Mouse (Mus musculus): ENCODE results near the gene Gm20708. TPM values are rescaled to one million over a fixed set of nuclear protein-coding genes. Genes with fewer than 3 reads are reported as not detected.
A peak's percentile ranks its signal among the peaks of the same experiment; 100 is the strongest.

Gene Gm20708
- polyA plus RNA-seq, 1 experiment, result not detected

- no peaks in the 10 kb centered on the region for H3K9me3 ChIP-seq
- peaks cover 26% of the 10 kb centered on the region for H3K27me3 ChIP-seq (replicated peaks)
- H3K4me1 ChIP-seq, result peaks cover 50% of the 10 kb centered on the region
- no peaks in the 10 kb centered on the region for H3K36me3 ChIP-seq (replicated peaks; ENCODE audit: low read length)
- no peak overlapping the region for H3K4me3 ChIP-seq (replicated peaks)
- TF ChIP-seq GATA1 (IDR thresholded peaks at IDR 0.05; ENCODE audit: borderline replicate concordance, low read length) (no peak), FLI1 (IDR thresholded peaks at IDR 0.05; ENCODE audit: low read length) (no peak)
Measured at GRCm38 (mm10) chr11:117843434-117843833, 34.0 kb downstream of the Gm20708 start.

GRCm38 (mm10) chr11:117844997-117845396 is 35.5 kb downstream of the Gm20708 start:
- TF ChIP-seq FLI1 (IDR thresholded peaks at IDR 0.05; ENCODE audit: low read length) (no peak), GATA1 (IDR thresholded peaks at IDR 0.05; ENCODE audit: borderline replicate concordance, low read length) (no peak)
- H3K4me1 ChIP-seq, result peaks cover 62% of the 10 kb centered on the region
- no peak overlapping the region for H3K4me3 ChIP-seq (replicated peaks)

GRCm38 (mm10) chr11:117845651-117846050 is 36.2 kb downstream of the Gm20708 start:
- Histone ChIP-seq H3K9me3 (no peaks in the 10 kb centered on the region), H3K4me3 (replicated peaks) (no peak overlapping the region), H3K4me1 (peaks cover 64% of the 10 kb centered on the region), H3K36me3 (replicated peaks; ENCODE audit: low read length) (no peaks in the 10 kb centered on the region), H3K27me3 (replicated peaks) (peaks cover 11% of the 10 kb centered on the region)
- TF ChIP-seq GATA1 (IDR thresholded peaks at IDR 0.05; ENCODE audit: borderline replicate concordance, low read length) (no peak), FLI1 (IDR thresholded peaks at IDR 0.05; ENCODE audit: low read length) (no peak)

More at GRCm38 (mm10) chr11:117844997-117845396, 35.5 kb downstream of the Gm20708 start:
- H3K36me3 ChIP-seq (replicated peaks; ENCODE audit: low read length), result no peaks in the 10 kb centered on the region
- H3K27me3 ChIP-seq (replicated peaks), result peaks cover 16% of the 10 kb centered on the region
- no peaks in the 10 kb centered on the region for H3K9me3 ChIP-seq

- Histone ChIP-seq H3K36me3 (replicated peaks; ENCODE audit: low read length) (peaks cover 6% of the 10 kb centered on the region), H3K4me3 (replicated peaks) (no peak overlapping the region)
Measured at GRCm38 (mm10) chr11:117846640-117847039, 37.2 kb downstream of the Gm20708 start.

GRCm38 (mm10) chr11:117847593-117848215 is 38.2 kb downstream of the Gm20708 start:
- H3K4me3 ChIP-seq (replicated peaks), result peak overlapping the region; percentile 98
- H3K9me3 ChIP-seq, result no peaks in the 10 kb centered on the region
- H3K4me1 ChIP-seq, result peaks cover 55% of the 10 kb centered on the region
- H3K36me3 ChIP-seq (replicated peaks; ENCODE audit: low read length), result peaks cover 17% of the 10 kb centered on the region
- TF ChIP-seq GATA1 (IDR thresholded peaks at IDR 0.05; ENCODE audit: borderline replicate concordance, low read length) (no peak), FLI1 (IDR thresholded peaks at IDR 0.05; ENCODE audit: low read length) (no peak)
- H3K27me3 ChIP-seq (replicated peaks), result no peaks in the 10 kb centered on the region

More at GRCm38 (mm10) chr11:117846640-117847039, 37.2 kb downstream of the Gm20708 start:
- TF ChIP-seq FLI1 (IDR thresholded peaks at IDR 0.05; ENCODE audit: low read length), result no peak
- TF ChIP-seq GATA1 (IDR thresholded peaks at IDR 0.05; ENCODE audit: borderline replicate concordance, low read length), result no peak
- H3K27me3 ChIP-seq (replicated peaks), result peaks cover 9% of the 10 kb centered on the region
- H3K9me3 ChIP-seq, result no peaks in the 10 kb centered on the region
- peaks cover 65% of the 10 kb centered on the region for H3K4me1 ChIP-seq

- H3K4me3 ChIP-seq (replicated peaks), result peak overlapping the region; percentile 98
- H3K36me3 ChIP-seq (replicated peaks; ENCODE audit: low read length), result peaks cover 24% of the 10 kb centered on the region
- TF ChIP-seq FLI1 (IDR thresholded peaks at IDR 0.05; ENCODE audit: low read length) (no peak), GATA1 (IDR thresholded peaks at IDR 0.05; ENCODE audit: borderline replicate concordance, low read length) (no peak)
- peaks cover 53% of the 10 kb centered on the region for H3K4me1 ChIP-seq
- H3K9me3 ChIP-seq, result no peaks in the 10 kb centered on the region
- H3K27me3 ChIP-seq (replicated peaks), result no peaks in the 10 kb centered on the region
Measured at GRCm38 (mm10) chr11:117848271-117848984, 39.0 kb downstream of the Gm20708 start.

GRCm38 (mm10) chr11:117848985-117849671 is 39.7 kb downstream of the Gm20708 start, which contains the start of gene Birc5:
Gene Birc5, plus strand, starts transcription at chr11:117849251.
- TF ChIP-seq GATA1 (IDR thresholded peaks at IDR 0.05; ENCODE audit: borderline replicate concordance, low read length), result no peak
- peak; percentile 80; the same call in 1 of the 2 replicates for TF ChIP-seq FLI1 (IDR thresholded peaks at IDR 0.05; ENCODE audit: low read length)
- H3K4me1 ChIP-seq, result peaks cover 49% of the 10 kb centered on the region
- H3K36me3 ChIP-seq (replicated peaks; ENCODE audit: low read length), result peaks cover 31% of the 10 kb centered on the region
- peak within 1 kb of the TSS; percentile 98 for H3K4me3 ChIP-seq (replicated peaks)
- no peaks in the 10 kb centered on the region for H3K27me3 ChIP-seq (replicated peaks)
- H3K9me3 ChIP-seq, result no peaks in the 10 kb centered on the region

- TF ChIP-seq GATA1 (IDR thresholded peaks at IDR 0.05; ENCODE audit: borderline replicate concordance, low read length) (no peak), FLI1 (IDR thresholded peaks at IDR 0.05; ENCODE audit: low read length) (no peak)
- Histone ChIP-seq H3K36me3 (replicated peaks; ENCODE audit: low read length) (peaks cover 64% of the 10 kb centered on the region), H3K4me3 (replicated peaks) (no peak overlapping the region), H3K9me3 (0 out of 2 replicates have a peak, but pooled peaks cover 3% of the 10 kb centered on the region), H3K27me3 (replicated peaks) (no peaks in the 10 kb centered on the region), H3K4me1 (peaks cover 38% of the 10 kb centered on the region)
Measured at GRCm38 (mm10) chr11:117852875-117853274, 43.4 kb downstream of the Gm20708 start.

GRCm38 (mm10) chr11:117854241-117854640 is 44.8 kb downstream of the Gm20708 start:
- no peak overlapping the region for H3K4me3 ChIP-seq (replicated peaks)
- 0 out of 2 replicates have a peak, but pooled peaks cover 3% of the 10 kb centered on the region for H3K9me3 ChIP-seq
- TF ChIP-seq FLI1 (IDR thresholded peaks at IDR 0.05; ENCODE audit: low read length) (no peak), GATA1 (IDR thresholded peaks at IDR 0.05; ENCODE audit: borderline replicate concordance, low read length) (no peak)
- peaks cover 8% of the 10 kb centered on the region for H3K27me3 ChIP-seq (replicated peaks)
- peaks cover 28% of the 10 kb centered on the region for H3K4me1 ChIP-seq
- peaks cover 71% of the 10 kb centered on the region for H3K36me3 ChIP-seq (replicated peaks; ENCODE audit: low read length)
